Mouse (Mus musculus): ENCODE results near the gene Spsb1.
A peak's percentile ranks its signal among the peaks of the same experiment; 100 is the strongest.

The Spsb1 gene

GRCm38 (mm10) chr4:149983921-149984645 lies 29.2 kb upstream of the Spsb1 start:
- no peak for DNase-seq

GRCm38 (mm10) chr4:149982154-149982553 lies 27.3 kb upstream of the Spsb1 start:
- peak; percentile 76 for DNase-seq

- DNase-seq: peak; percentile 79
These were observed 25.0 kb upstream of the Spsb1 start for GRCm38 (mm10) chr4:149979819-149980308.

GRCm38 (mm10) chr4:149978820-149979219 lies 24.0 kb upstream of the Spsb1 start:
- DNase-seq: no peak

GRCm38 (mm10) chr4:149977801-149978544 lies 23.1 kb upstream of the Spsb1 start:
- no peak for DNase-seq

- DNase-seq: no peak
These were observed 22.3 kb upstream of the Spsb1 start for GRCm38 (mm10) chr4:149977181-149977580.

GRCm38 (mm10) chr4:149975730-149976254 lies 20.9 kb upstream of the Spsb1 start:
- no peak for DNase-seq

GRCm38 (mm10) chr4:149975291-149975690 lies 20.4 kb upstream of the Spsb1 start:
- DNase-seq: no peak

- DNase-seq: no peak
These were observed 16.6 kb upstream of the Spsb1 start for GRCm38 (mm10) chr4:149971393-149971792.

GRCm38 (mm10) chr4:149968526-149968925 lies 13.7 kb upstream of the Spsb1 start:
- no peak for DNase-seq

GRCm38 (mm10) chr4:149966963-149967362 lies 12.1 kb upstream of the Spsb1 start:
- no peak for DNase-seq

- peak; percentile 60 for DNase-seq
These were observed 11.4 kb upstream of the Spsb1 start for GRCm38 (mm10) chr4:149966252-149966651.

- DNase-seq: no peak
These were observed 10.8 kb upstream of the Spsb1 start for GRCm38 (mm10) chr4:149965672-149966071.

GRCm38 (mm10) chr4:149965242-149965641 lies 10.4 kb upstream of the Spsb1 start:
- DNase-seq: no peak

- DNase-seq: no peak
These were observed 9.9 kb upstream of the Spsb1 start for GRCm38 (mm10) chr4:149964770-149965169.

- no peak for DNase-seq
These were observed 9.4 kb upstream of the Spsb1 start for GRCm38 (mm10) chr4:149964285-149964684.

- DNase-seq: no peak
These were observed 5.5 kb upstream of the Spsb1 start for GRCm38 (mm10) chr4:149960391-149960790.

- no peak for DNase-seq
These were observed 5.0 kb upstream of the Spsb1 start for GRCm38 (mm10) chr4:149959816-149960215.

- DNase-seq: peak; percentile 66
These were observed 3.7 kb upstream of the Spsb1 start for GRCm38 (mm10) chr4:149958566-149958965.

GRCm38 (mm10) chr4:149956048-149956447 lies 1.2 kb upstream of the Spsb1 start:
- no peak for DNase-seq

- no peak for DNase-seq
These were observed 788 bp upstream of the Spsb1 start for GRCm38 (mm10) chr4:149955631-149956030.

- DNase-seq: peak; percentile 42
These were observed 992 bp downstream of the Spsb1 start for GRCm38 (mm10) chr4:149953621-149954481.

- DNase-seq: no peak
These were observed 2.6 kb downstream of the Spsb1 start for GRCm38 (mm10) chr4:149952201-149952600.
